Mouse (Mus musculus) hindbrain, embryonic 12.5 days (tissue): ENCODE measurements around the gene Prkar2b. TPM values are rescaled to one million over a fixed set of nuclear protein-coding genes. Genes with fewer than 3 reads are reported as not detected.
A peak's percentile ranks its signal among the peaks of the same experiment; 100 is the strongest.

Experiments used
- ATAC-seq: fragments of 200-750 bp; cut with Nextera tagmentation; 2 replicates; pipeline ENCODE4 v1.8.0; 2017; ENCODE audit warnings: moderate TSS enrichment; ENCODE audit not compliant: low FRiP score
- H3K27ac ChIP-seq: fragments of 300-500 bp; sonication (generic); 2 replicates; pipeline ENCODE4 v1.5.1; 2016; ENCODE audit warnings: mild to moderate bottlenecking
- H3K27me3 ChIP-seq: fragments of 300-500 bp; sonication (generic); 2 replicates; pipeline ENCODE4 v1.6.1; 2016; ENCODE audit warnings: mild to moderate bottlenecking
- H3K36me3 ChIP-seq: fragments of 300-500 bp; sonication (generic); 2 replicates; pipeline ENCODE4 v1.6.1; 2016; ENCODE audit warnings: mild to moderate bottlenecking
- H3K4me1 ChIP-seq: fragments of 300-500 bp; sonication (generic); 2 replicates; pipeline ENCODE4 v1.6.1; 2016
- H3K4me2 ChIP-seq: fragments of 300-500 bp; sonication (generic); replicated peaks from 2 replicates; pipeline ENCODE4 v1.6.1; 2016; ENCODE audit warnings: mild to moderate bottlenecking
- H3K4me3 ChIP-seq: fragments of 300-500 bp; sonication (generic); 2 replicates; pipeline ENCODE4 v1.5.1; 2016; ENCODE audit warnings: mild to moderate bottlenecking
- H3K9ac ChIP-seq: fragments of 300-500 bp; sonication (generic); 2 replicates; pipeline ENCODE4 v1.6.1; 2016; ENCODE audit warnings: mild to moderate bottlenecking, moderate library complexity
- H3K9me3 ChIP-seq: fragments of 300-500 bp; sonication (generic); replicated peaks from 2 replicates; pipeline ENCODE4 v1.6.1; 2016; ENCODE audit warnings: mild to moderate bottlenecking
- WGBS: fragments of 180-500 bp; shearing (Covaris S2); methylation state at CpG from one replicate; pipeline ENCODE4 v1.1.7; 2016; 5-methylcytosine and 5-hydroxymethylcytosine counted together
- polyA plus RNA-seq: library from polyadenylated mRNA; unstranded; fragments of >200 nt; fragmentation: Nextera tagmentation; extraction: Ambion mirVana; gene quantifications from 2 replicates; pipeline ENCODE4 v1.2.1, GENCODE M21; 2016

Prkar2b gene
- polyA plus RNA-seq, 1 experiment from 2014 or later = 89.0 TPM

- WGBS = 57% methylated on average over 7 of the region's 7 CpGs
These were observed 84.6 kb downstream of the Prkar2b start for GRCm38 (mm10) chr12:31976544-31976943.

DNA sequence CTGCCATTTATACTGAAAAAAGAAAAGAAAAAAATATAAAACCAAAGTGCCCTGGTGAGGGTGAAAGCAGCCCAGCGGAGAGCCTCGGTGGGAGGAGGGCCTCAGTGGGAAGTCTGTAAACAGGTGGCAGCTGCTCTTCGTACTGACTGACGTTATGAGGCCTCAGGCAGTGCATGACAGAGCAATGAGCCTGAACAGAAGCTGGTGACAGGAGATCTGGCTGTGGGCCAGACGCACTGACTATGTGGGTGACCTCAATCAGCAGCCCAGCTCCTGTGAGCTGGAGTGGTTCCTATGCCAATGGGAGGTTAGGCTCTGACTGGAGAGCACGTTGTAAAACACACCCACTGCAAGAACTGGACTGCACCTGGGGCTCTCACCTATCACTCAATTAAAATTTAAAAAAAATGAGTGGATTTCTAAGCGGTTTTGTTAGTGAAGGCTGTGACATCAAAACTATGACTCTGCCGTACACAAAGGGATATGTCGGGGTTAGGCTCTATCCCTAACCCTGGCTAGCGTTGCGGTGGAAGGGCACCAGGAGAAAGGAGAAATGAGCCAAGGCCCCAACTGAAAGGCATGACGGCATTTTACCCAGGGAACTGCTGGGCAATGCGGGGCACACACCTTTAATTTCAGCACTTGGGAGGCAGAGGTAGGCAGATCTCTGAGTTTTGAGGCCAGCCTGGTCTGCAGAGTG, 87.5 kb downstream of the Prkar2b start:
- Histone ChIP-seq H3K9ac (no peak overlapping the region), H3K9me3 (no peaks in the 10 kb centered on the region), H3K27ac (no peak overlapping the region), H3K4me2 (no peak overlapping the region), H3K36me3 (peaks cover 3% of the 10 kb centered on the region; the same call in 1 of the 2 replicates), H3K4me1 (peaks cover 14% of the 10 kb centered on the region; the same call in 1 of the 2 replicates), H3K4me3 (no peak overlapping the region), H3K27me3 (no peaks in the 10 kb centered on the region)
- WGBS = 64% methylated on average over 13 of the region's 13 CpGs
- ATAC-seq = peak; percentile 86

More at GRCm38 (mm10) chr12:31976544-31976943, 84.6 kb downstream of the Prkar2b start:
- no peak for ATAC-seq
- no peak overlapping the region for H3K4me2 ChIP-seq
- H3K27ac ChIP-seq = no peak overlapping the region
- H3K27me3 ChIP-seq = no peaks in the 10 kb centered on the region
- no peak overlapping the region for H3K9ac ChIP-seq
- peaks cover under 1% of the 10 kb centered on the region; the same call in 1 of the 2 replicates for H3K36me3 ChIP-seq
- no peaks in the 10 kb centered on the region for H3K9me3 ChIP-seq
- H3K4me1 ChIP-seq = peaks cover 14% of the 10 kb centered on the region; the same call in 1 of the 2 replicates
- H3K4me3 ChIP-seq = no peak overlapping the region

DNA sequence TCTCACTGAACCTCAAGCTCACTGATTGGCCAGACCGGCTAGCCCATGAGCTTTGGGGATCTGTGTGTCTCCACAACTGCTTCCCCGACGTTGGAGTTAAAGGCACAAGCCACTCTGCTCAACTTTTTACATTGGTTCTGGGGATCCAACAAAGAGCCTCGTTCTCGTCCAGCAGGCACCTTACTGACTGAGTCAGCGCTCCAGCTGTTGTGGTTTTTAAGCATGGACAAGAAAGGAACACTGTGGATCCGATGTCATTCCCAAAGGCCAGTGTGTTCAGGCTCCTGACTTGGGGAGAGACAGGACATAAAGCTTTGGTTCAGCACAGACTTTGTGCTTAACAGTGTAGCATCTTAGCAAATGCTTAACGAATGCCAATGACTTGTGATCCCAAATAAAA, 89.5 kb downstream of the Prkar2b start:
- Histone ChIP-seq H3K9me3 (no peaks in the 10 kb centered on the region), H3K4me1 (peaks cover 5% of the 10 kb centered on the region; the same call in 1 of the 2 replicates), H3K36me3 (peaks cover 3% of the 10 kb centered on the region; the same call in 1 of the 2 replicates), H3K4me3 (no peak overlapping the region), H3K27me3 (no peaks in the 10 kb centered on the region), H3K9ac (no peak overlapping the region), H3K27ac (no peak overlapping the region), H3K4me2 (no peak overlapping the region)
- no peak for ATAC-seq
- WGBS = 85% methylated on average over 8 of the region's 8 CpGs

GRCm38 (mm10) chr12:31969111-31969510, 92.0 kb downstream of the Prkar2b start:
- Histone ChIP-seq H3K36me3 (peaks cover 3% of the 10 kb centered on the region; the same call in 1 of the 2 replicates), H3K4me1 (peaks cover 5% of the 10 kb centered on the region; the same call in 1 of the 2 replicates), H3K4me3 (no peak overlapping the region), H3K27ac (no peak overlapping the region), H3K27me3 (no peaks in the 10 kb centered on the region), H3K4me2 (no peak overlapping the region), H3K9me3 (no peaks in the 10 kb centered on the region), H3K9ac (no peak overlapping the region)
- ATAC-seq = no peak
- 36% methylated on average over 1 of the region's 1 CpGs for WGBS

DNA sequence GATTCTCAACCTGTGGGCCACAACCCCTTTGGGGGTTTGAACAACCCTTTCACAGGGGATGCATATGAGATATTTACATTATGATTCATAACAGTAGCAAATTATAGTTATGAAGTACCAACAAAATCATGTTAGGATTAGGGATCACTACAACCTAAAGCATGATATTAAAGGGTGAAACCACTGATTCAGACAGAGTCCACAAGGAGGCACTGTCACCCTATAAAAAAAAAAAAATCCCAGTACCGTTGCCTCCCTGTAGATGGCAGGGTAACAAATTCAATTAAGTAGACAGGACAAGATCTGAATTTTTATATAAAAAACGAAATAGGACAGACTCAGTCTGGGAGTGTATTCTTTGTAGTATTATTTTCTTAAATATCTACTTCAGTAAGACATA, 93.6 kb downstream of the Prkar2b start:
- H3K4me1 ChIP-seq = no peaks in the 10 kb centered on the region
- WGBS = 7% methylated on average over 2 of the region's 2 CpGs
- no peak overlapping the region for H3K9ac ChIP-seq

DNA sequence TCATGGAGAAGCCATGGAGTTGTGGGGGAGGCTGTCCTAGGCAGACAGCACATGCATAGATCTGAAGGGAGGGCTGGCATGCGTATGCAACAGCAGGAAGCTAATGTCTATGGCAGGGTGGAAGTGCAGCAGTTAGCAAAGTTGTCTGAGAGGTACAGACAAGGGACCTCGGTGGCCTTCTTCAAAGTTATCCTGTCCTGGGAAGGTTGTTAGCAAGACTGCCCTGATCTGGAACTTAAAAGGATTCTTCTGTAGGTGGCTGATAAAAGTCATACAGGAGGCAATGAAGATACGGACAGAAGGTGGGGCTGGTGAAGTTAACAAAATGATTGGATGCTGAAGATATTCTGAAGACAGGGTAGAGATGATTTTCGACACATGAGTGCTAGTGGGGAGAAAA, 94.7 kb downstream of the Prkar2b start:
- H3K9ac ChIP-seq = no peak overlapping the region
- H3K4me2 ChIP-seq = no peak overlapping the region
- 83% methylated on average over 4 of the region's 4 CpGs for WGBS
- H3K27me3 ChIP-seq = no peaks in the 10 kb centered on the region
- no peak overlapping the region for H3K27ac ChIP-seq
- no peak overlapping the region for H3K4me3 ChIP-seq
- H3K9me3 ChIP-seq = no peaks in the 10 kb centered on the region
- peaks cover 6% of the 10 kb centered on the region; the same call in 1 of the 2 replicates for H3K36me3 ChIP-seq
- no peak for ATAC-seq
- no peaks in the 10 kb centered on the region for H3K4me1 ChIP-seq

More for the DNA sequence above, 93.6 kb downstream of the Prkar2b start:
- Histone ChIP-seq H3K4me2 (no peak overlapping the region), H3K4me3 (no peak overlapping the region), H3K27me3 (no peaks in the 10 kb centered on the region), H3K27ac (no peak overlapping the region), H3K9me3 (no peaks in the 10 kb centered on the region), H3K36me3 (peaks cover 6% of the 10 kb centered on the region; the same call in 1 of the 2 replicates)
- peak; percentile 29; the same call in 1 of the 2 replicates for ATAC-seq

GRCm38 (mm10) chr12:31965517-31966212, 95.4 kb downstream of the Prkar2b start:
- no peak for ATAC-seq
- H3K4me2 ChIP-seq = no peak overlapping the region
- WGBS = 91% methylated on average over 12 of the region's 12 CpGs
- H3K4me1 ChIP-seq = no peaks in the 10 kb centered on the region
- no peak overlapping the region for H3K27ac ChIP-seq
- no peaks in the 10 kb centered on the region for H3K9me3 ChIP-seq
- H3K27me3 ChIP-seq = no peaks in the 10 kb centered on the region
- no peak overlapping the region for H3K4me3 ChIP-seq
- no peak overlapping the region for H3K9ac ChIP-seq
- peaks cover 5% of the 10 kb centered on the region; the same call in 1 of the 2 replicates for H3K36me3 ChIP-seq

DNA sequence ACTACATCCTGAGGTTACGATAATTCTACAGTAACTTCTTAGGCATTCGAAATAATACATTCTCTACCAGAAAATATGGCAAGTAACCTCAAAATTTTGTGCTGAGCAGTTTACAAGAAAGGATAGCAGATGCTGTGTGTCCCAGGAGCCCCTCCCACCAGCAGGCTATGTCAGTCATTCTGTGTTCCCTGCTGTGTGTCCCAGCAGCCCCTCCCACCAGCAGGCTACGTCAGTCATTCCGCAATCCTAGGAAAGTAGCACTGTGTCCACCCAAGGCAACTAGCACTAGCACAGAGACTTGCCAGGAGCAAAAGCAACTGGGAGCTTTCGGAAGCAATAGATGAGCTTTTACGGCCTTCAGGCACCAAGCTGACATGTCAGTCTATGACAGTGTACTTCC, 97.0 kb downstream of the Prkar2b start:
- no peaks in the 10 kb centered on the region for H3K27me3 ChIP-seq
- H3K36me3 ChIP-seq = peaks cover 5% of the 10 kb centered on the region; the same call in 1 of the 2 replicates
- H3K4me1 ChIP-seq = no peaks in the 10 kb centered on the region
- H3K4me2 ChIP-seq = no peak overlapping the region
- H3K9me3 ChIP-seq = no peaks in the 10 kb centered on the region
- WGBS = 82% methylated on average over 6 of the region's 6 CpGs
- no peak overlapping the region for H3K9ac ChIP-seq
- no peak for ATAC-seq
- H3K4me3 ChIP-seq = no peak overlapping the region
- no peak overlapping the region for H3K27ac ChIP-seq

- no peak overlapping the region for H3K9ac ChIP-seq
- no peak overlapping the region for H3K4me3 ChIP-seq
- H3K36me3 ChIP-seq = no peaks in the 10 kb centered on the region
- H3K27ac ChIP-seq = no peak overlapping the region
- H3K4me1 ChIP-seq = no peaks in the 10 kb centered on the region
- H3K27me3 ChIP-seq = no peaks in the 10 kb centered on the region
- H3K4me2 ChIP-seq = no peak overlapping the region
- ATAC-seq = no peak
- H3K9me3 ChIP-seq = no peaks in the 10 kb centered on the region
- 91% methylated on average over 4 of the region's 4 CpGs for WGBS
These were observed 105.3 kb downstream of the Prkar2b start for GRCm38 (mm10) chr12:31955843-31956242.

DNA sequence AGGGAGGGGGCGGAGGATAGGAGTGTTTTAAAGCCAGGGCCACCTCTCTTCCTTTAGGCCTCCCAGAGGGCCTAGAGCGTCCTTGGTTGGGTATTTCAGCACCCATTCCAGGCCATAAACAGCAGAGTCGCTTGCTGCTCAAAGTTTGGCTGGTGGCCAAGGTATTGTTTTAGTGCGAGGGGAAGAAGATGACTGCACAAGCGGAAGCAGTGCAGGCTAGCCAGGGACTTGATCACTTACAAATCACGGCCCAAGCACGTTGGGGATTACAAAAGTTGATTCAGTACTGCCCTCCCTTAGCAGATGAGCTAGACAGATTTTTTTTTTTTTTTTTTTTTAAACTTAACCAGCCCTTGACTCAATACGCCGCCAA, 110.5 kb downstream of the Prkar2b start:
- peak overlapping the region; percentile 69 for H3K27ac ChIP-seq
- peak overlapping the region; percentile 5; the same call in 1 of the 2 replicates for H3K9ac ChIP-seq
- 7% methylated on average over 9 of the region's 9 CpGs for WGBS
- H3K27me3 ChIP-seq = no peaks in the 10 kb centered on the region
- no peaks in the 10 kb centered on the region for H3K4me1 ChIP-seq
- no peaks in the 10 kb centered on the region for H3K9me3 ChIP-seq
- H3K4me3 ChIP-seq = peak overlapping the region; percentile 91
- H3K4me2 ChIP-seq = peak overlapping the region; percentile 57
- no peak for ATAC-seq
- no peaks in the 10 kb centered on the region for H3K36me3 ChIP-seq

- H3K27me3 ChIP-seq = no peaks in the 10 kb centered on the region
These were observed 111.1 kb downstream of the Prkar2b start, which contains the start of gene Hbp1 for GRCm38 (mm10) chr12:31949759-31950658. TSS of gene Hbp1 (minus strand) at chr12:31950535.

More at GRCm38 (mm10) chr12:31949759-31950658, 111.1 kb downstream of the Prkar2b start, which contains the start of gene Hbp1:
- peak within 1 kb of the TSS; percentile 57 for H3K4me2 ChIP-seq
- H3K4me3 ChIP-seq = peak within 1 kb of the TSS; percentile 91
- ATAC-seq = peak; percentile 96
- H3K9me3 ChIP-seq = no peaks in the 10 kb centered on the region
- H3K36me3 ChIP-seq = no peaks in the 10 kb centered on the region
- H3K27ac ChIP-seq = peak within 1 kb of the TSS; percentile 99
- H3K9ac ChIP-seq = peak within 1 kb of the TSS; percentile 96
- under 1% methylated on average over 60 of the region's 71 CpGs for WGBS
- no peaks in the 10 kb centered on the region for H3K4me1 ChIP-seq
